Mouse (Mus musculus) urinary bladder, adult 2 months (tissue): Measurements from ENCODE around the gene Ppp4r2. TPM values are rescaled to one million over a fixed set of nuclear protein-coding genes. Genes with fewer than 3 reads are reported as not detected.
"Not testable (repeated sequence)": the region's sequence is repeated elsewhere in the genome, so short reads cannot be mapped to it uniquely, and the experiment has no call there.

Experiments
- DNase-seq: peaks from one replicate; pipeline ENCODE4 v3.0.0; 2022; ENCODE audit warnings: low spot score
- polyA plus RNA-seq: library from polyadenylated mRNA; depleted of rRNA; stranded (reverse); fragments of >200 nt; gene quantifications from 2 replicates; pipeline ENCODE4 v1.2.3, GENCODE M21; 2012

The Ppp4r2 gene
- polyA plus RNA-seq, 1 experiment = 36.9 TPM

GRCm38 (mm10) chr6:100831188-100831587 lies 2.2 kb upstream of the Ppp4r2 start:
- no peak for DNase-seq

GRCm38 (mm10) chr6:100831751-100832150 lies 1.7 kb upstream of the Ppp4r2 start:
- no peak for DNase-seq

- DNase-seq = peak; percentile 63
These were observed 524 bp downstream of the Ppp4r2 start for GRCm38 (mm10) chr6:100833811-100834481.

GRCm38 (mm10) chr6:100834489-100835160 lies 1.2 kb downstream of the Ppp4r2 start:
- DNase-seq = no peak

GRCm38 (mm10) chr6:100845058-100845457 lies 11.6 kb downstream of the Ppp4r2 start:
- DNase-seq = no peak

GRCm38 (mm10) chr6:100847264-100847663 lies 13.8 kb downstream of the Ppp4r2 start:
- DNase-seq = no peak

- DNase-seq = no peak
These were observed 15.4 kb downstream of the Ppp4r2 start for GRCm38 (mm10) chr6:100848682-100849375.

- no peak for DNase-seq
These were observed 17.3 kb downstream of the Ppp4r2 start for GRCm38 (mm10) chr6:100850671-100851081.

- no peak for DNase-seq
These were observed 17.7 kb downstream of the Ppp4r2 start for GRCm38 (mm10) chr6:100851083-100851482.

GRCm38 (mm10) chr6:100865321-100865720 lies 31.9 kb downstream of the Ppp4r2 start:
- no peak for DNase-seq

GRCm38 (mm10) chr6:100865788-100866187 lies 32.4 kb downstream of the Ppp4r2 start:
- not testable (repeated sequence) for DNase-seq

GRCm38 (mm10) chr6:100866246-100866645 lies 32.8 kb downstream of the Ppp4r2 start:
- not testable (repeated sequence) for DNase-seq

- no peak for DNase-seq
These were observed 35.4 kb downstream of the Ppp4r2 start for GRCm38 (mm10) chr6:100868863-100869262.

GRCm38 (mm10) chr6:100869909-100870308 lies 36.5 kb downstream of the Ppp4r2 start:
- DNase-seq = no peak

GRCm38 (mm10) chr6:100873191-100873590 lies 39.8 kb downstream of the Ppp4r2 start:
- no peak for DNase-seq

- DNase-seq = no peak
These were observed 42.6 kb downstream of the Ppp4r2 start for GRCm38 (mm10) chr6:100875862-100876623.

GRCm38 (mm10) chr6:100876624-100877017 lies 43.2 kb downstream of the Ppp4r2 start:
- DNase-seq = no peak

- no peak for DNase-seq
These were observed 45.1 kb downstream of the Ppp4r2 start for GRCm38 (mm10) chr6:100878546-100878945.

- DNase-seq = peak; percentile 33
These were observed 46.2 kb downstream of the Ppp4r2 start for GRCm38 (mm10) chr6:100879607-100880006.

GRCm38 (mm10) chr6:100881657-100882056 lies 48.2 kb downstream of the Ppp4r2 start:
- no peak for DNase-seq

GRCm38 (mm10) chr6:100882381-100883213 lies 49.2 kb downstream of the Ppp4r2 start:
- peak; percentile 56 for DNase-seq
